Mouse (Mus musculus) bone marrow, adult 2 months (tissue): ENCODE measurements around the gene Tldc2. TPM values are rescaled to one million over a fixed set of nuclear protein-coding genes. Genes with fewer than 3 reads are reported as not detected.

Experiments
- H3K27ac ChIP-seq: fragments of 200-500 bp; 2 replicates; pipeline ENCODE4 v1.5.1; 2012; ENCODE audit warnings: low read depth, mild to moderate bottlenecking, control low read depth, inconsistent platforms, low read length; ENCODE audit not compliant: control insufficient read depth, poor library complexity, insufficient read depth
- H3K4me1 ChIP-seq: fragments of 200-500 bp; 2 replicates; pipeline ENCODE4 v1.6.1; 2011; ENCODE audit warnings: low read length; ENCODE audit not compliant: control insufficient read depth, insufficient read depth
- H3K4me3 ChIP-seq: fragments of 200-500 bp; replicated peaks from 2 replicates; pipeline ENCODE3; 2011; ENCODE audit warnings: mild to moderate bottlenecking, low read depth, low read length, control low read depth; ENCODE audit not compliant: control insufficient read depth
- CTCF ChIP-seq: fragments of 200-500 bp; IDR thresholded peaks from 2 replicates; pipeline ENCODE4 v1.5.1; 2011; ENCODE audit warnings: low read length, control low read depth; ENCODE audit not compliant: control insufficient read depth, insufficient read depth
- POLR2A ChIP-seq: fragments of 200-500 bp; IDR thresholded peaks from 2 replicates; pipeline ENCODE4 v1.6.1; 2011; ENCODE audit warnings: low read depth, mild to moderate bottlenecking, control low read depth, low read length, borderline replicate concordance; ENCODE audit not compliant: control insufficient read depth
- WGBS: fragments of 180-500 bp; shearing (Covaris S2); methylation state at CpG from one replicate; pipeline ENCODE4 v1.1.7; 2018; 5-methylcytosine and 5-hydroxymethylcytosine counted together
- polyA plus RNA-seq: library from polyadenylated mRNA; stranded (reverse); fragments of >200 nt; gene quantifications from 2 replicates; pipeline ENCODE4 v1.2.4, GENCODE M21; 2011; ENCODE audit warnings: low replicate concordance; ENCODE audit not compliant: missing spikeins, insufficient read depth, insufficient read length

The Tldc2 gene
- polyA plus RNA-seq, 1 experiment, result not detected

GRCm38 (mm10) chr2:157135014-157135413 is 48.2 kb downstream of the Tldc2 start, which contains the start of gene Samhd1:
Samhd1 (minus strand) TSS chr2:157135265.
- peaks cover 11% of the 10 kb centered on the region for H3K4me1 ChIP-seq
- peak within 1 kb of the TSS; percentile 94 for H3K4me3 ChIP-seq
- 1% methylated on average over 32 of the region's 32 CpGs for WGBS
- no peak for TF ChIP-seq CTCF
- peak; percentile 99 for TF ChIP-seq POLR2A
- peak within 1 kb of the TSS; percentile 92 for H3K27ac ChIP-seq

- Histone ChIP-seq H3K4me1 (peaks cover 9% of the 10 kb centered on the region), H3K4me3 (no peak overlapping the region), H3K27ac (peak overlapping the region; percentile 92; the same call in 1 of the 2 replicates)
- no peak for TF ChIP-seq POLR2A
- TF ChIP-seq CTCF, result no peak
- 65% methylated on average over 10 of the region's 10 CpGs for WGBS
Observed at GRCm38 (mm10) chr2:157135529-157136120, 48.8 kb downstream of the Tldc2 start.

GRCm38 (mm10) chr2:157136176-157136575 is 49.3 kb downstream of the Tldc2 start:
- peaks cover 9% of the 10 kb centered on the region for H3K4me1 ChIP-seq
- H3K4me3 ChIP-seq, result no peak overlapping the region
- TF ChIP-seq CTCF (no peak), POLR2A (no peak)
- WGBS, result 91% methylated on average over 4 of the region's 4 CpGs
- no peak overlapping the region for H3K27ac ChIP-seq

GRCm38 (mm10) chr2:157136646-157137045 is 49.8 kb downstream of the Tldc2 start:
- Histone ChIP-seq H3K4me1 (peaks cover 9% of the 10 kb centered on the region), H3K27ac (no peak overlapping the region), H3K4me3 (no peak overlapping the region)
- 59% methylated on average over 2 of the region's 2 CpGs for WGBS
- no peak for TF ChIP-seq CTCF

GRCm38 (mm10) chr2:157137959-157138731 is 51.3 kb downstream of the Tldc2 start:
- Histone ChIP-seq H3K4me3 (no peak overlapping the region), H3K27ac (peak overlapping the region; percentile 52), H3K4me1 (peaks cover 9% of the 10 kb centered on the region)
- TF ChIP-seq CTCF, result no peak
- TF ChIP-seq POLR2A, result no peak
- WGBS, result 24% methylated on average over 9 of the region's 9 CpGs

GRCm38 (mm10) chr2:157138808-157139207 is 52.0 kb downstream of the Tldc2 start:
- peak overlapping the region; percentile 52 for H3K27ac ChIP-seq
- WGBS, result 29% methylated on average over 5 of the region's 5 CpGs
- no peak overlapping the region for H3K4me3 ChIP-seq
- H3K4me1 ChIP-seq, result peaks cover 9% of the 10 kb centered on the region; the same call in 1 of the 2 replicates
- no peak for TF ChIP-seq CTCF
- no peak for TF ChIP-seq POLR2A

GRCm38 (mm10) chr2:157139251-157139802 is 52.5 kb downstream of the Tldc2 start:
- no peak for TF ChIP-seq CTCF
- TF ChIP-seq POLR2A, result no peak
- peaks cover 9% of the 10 kb centered on the region; the same call in 1 of the 2 replicates for H3K4me1 ChIP-seq
- peak overlapping the region; percentile 64 for H3K27ac ChIP-seq
- no peak overlapping the region for H3K4me3 ChIP-seq
- WGBS, result 54% methylated on average over 5 of the region's 5 CpGs

- Histone ChIP-seq H3K27ac (no peak overlapping the region), H3K4me1 (peaks cover 9% of the 10 kb centered on the region; the same call in 1 of the 2 replicates), H3K4me3 (no peak overlapping the region)
- TF ChIP-seq CTCF (no peak), POLR2A (no peak)
- WGBS, result 35% methylated on average over 4 of the region's 4 CpGs
Observed at GRCm38 (mm10) chr2:157141962-157142361, 55.1 kb downstream of the Tldc2 start.
